ENCODE assay signal across 12 mouse cellular contexts in genomic region chr15:42068207-42068831, GRCm38 (mm10).
DNase-seq lines count a peak whose midpoint lies in the region; ATAC-seq and TF ChIP-seq lines count a peak whose summit lies in the region.
"Had no signal": no experiment of that assay in that cellular context is flagged by ENCODE, and none has a peak within 500 bp of the region (broad histone marks: within the 10 kb centered on the region; RNA-seq: fewer than 3 reads in every experiment).

No protein-coding gene starts in this region.

- DNase-seq in neural tube, embryonic 10.5 days (ENCODE audit: extremely low spot score, low spot score), result no peak
- peak; percentile 89 to 91 for DNase-seq in cerebellum, postnatal 25 days
- peak; percentile 14 for DNase-seq in forebrain, postnatal 0 days
- DNase-seq in testis, postnatal 14 days (ENCODE audit: low spot score), result no peak
- no peak for DNase-seq in heart, postnatal 36 days
- no peak for DNase-seq in frontal cortex, postnatal 36 days (ENCODE audit: low spot score in 2 of 2)
- DNase-seq: gastrocnemius, adult 2 months; right cerebral cortex, postnatal 4 days had no signal

- 73% methylated on average over 5 of the region's 5 CpGs for WGBS in neural tube, embryonic 14.5 days
- 27% methylated on average over 5 of the region's 5 CpGs for WGBS in forebrain, postnatal 0 days

- H3K27me3 ChIP-seq in neural tube, embryonic 14.5 days (ENCODE audit: control insufficient read depth, insufficient read depth, low read length), result no peaks in the 10 kb centered on the region
- no peaks in the 10 kb centered on the region for H3K27me3 ChIP-seq in forebrain, postnatal 0 days (ENCODE audit: insufficient read depth, low read length)
- H3K27me3 ChIP-seq: liver, embryonic 15.5 days; neural tube, embryonic 13.5 days had no signal

- no peak overlapping the region for H3K4me2 ChIP-seq in neural tube, embryonic 14.5 days (ENCODE audit: low read depth, low read length)
- no peak overlapping the region for H3K4me2 ChIP-seq in forebrain, postnatal 0 days (ENCODE audit: low read depth)
- H3K4me2 ChIP-seq: liver, embryonic 15.5 days; neural tube, embryonic 13.5 days had no signal

- ATAC-seq in neural tube, embryonic 14.5 days (ENCODE audit: low read depth), result peak; percentile 65
- ATAC-seq in forebrain, postnatal 0 days, result peak; percentile 50; the same call in 1 of the 2 replicates
- ATAC-seq in CD4-positive, CD25-positive, alpha-beta regulatory T cell, adult 4 months, result no peak

- TF ChIP-seq CTCF in forebrain, postnatal 0 days (IDR thresholded peaks at IDR 0.05; ENCODE audit: low read depth), result no peak

- intact Hi-C loops in heart, postnatal 36 days (cut with DNase I), result no loop called here

- H3K4me1 ChIP-seq in neural tube, embryonic 14.5 days (ENCODE audit: control insufficient read depth, insufficient read depth, low read length), result no peaks in the 10 kb centered on the region
- H3K4me1 ChIP-seq in forebrain, postnatal 0 days (ENCODE audit: insufficient read depth), result no peaks in the 10 kb centered on the region
- H3K4me1 ChIP-seq: liver, embryonic 15.5 days had no signal

- no peak overlapping the region for H3K4me3 ChIP-seq in neural tube, embryonic 14.5 days (ENCODE audit: low read depth, low read length)
- no peak overlapping the region for H3K4me3 ChIP-seq in forebrain, postnatal 0 days (ENCODE audit: low read depth, low read length)
- H3K4me3 ChIP-seq: gastrocnemius, adult 2 months; liver, embryonic 15.5 days; neural tube, embryonic 13.5 days had no signal

- no peaks in the 10 kb centered on the region for H3K36me3 ChIP-seq in neural tube, embryonic 14.5 days (ENCODE audit: control insufficient read depth, insufficient read depth, low read length)
- H3K36me3 ChIP-seq in forebrain, postnatal 0 days (ENCODE audit: insufficient read depth), result no peaks in the 10 kb centered on the region
- H3K36me3 ChIP-seq: liver, embryonic 15.5 days; neural tube, embryonic 13.5 days had no signal

- H3K9ac ChIP-seq in neural tube, embryonic 14.5 days (replicated peaks; ENCODE audit: low read depth, low read length), result no peak overlapping the region
- H3K9ac ChIP-seq in forebrain, postnatal 0 days, result no peak overlapping the region
- H3K9ac ChIP-seq: liver, embryonic 15.5 days; neural tube, embryonic 13.5 days had no signal

- H3K27ac ChIP-seq in neural tube, embryonic 14.5 days (ENCODE audit: low read depth, low read length), result no peak overlapping the region; the same call in none of the 2 replicates
- H3K27ac ChIP-seq in forebrain, postnatal 0 days (ENCODE audit: low read depth, low read length), result no peak overlapping the region
- H3K27ac ChIP-seq: gastrocnemius, adult 2 months; liver, embryonic 15.5 days; neural tube, embryonic 13.5 days had no signal

- no peaks in the 10 kb centered on the region for H3K9me3 ChIP-seq in neural tube, embryonic 14.5 days (ENCODE audit: control insufficient read depth, low read length)
- H3K9me3 ChIP-seq in forebrain, postnatal 0 days (ENCODE audit: low read length), result no peaks in the 10 kb centered on the region
- H3K9me3 ChIP-seq: liver, embryonic 15.5 days; neural tube, embryonic 13.5 days had no signal

Comparison
In these comparisons a context has a peak if more than half of its experiments do, and no peak if none do; other contexts are left out.
1. DNase-seq: peak in cerebellum, postnatal 25 days (2 of 2) and forebrain, postnatal 0 days (single experiment); none in neural tube, embryonic 10.5 days (single experiment), testis, postnatal 14 days (single experiment), heart, postnatal 36 days (0 of 2) and frontal cortex, postnatal 36 days (0 of 2).